Mouse (Mus musculus): ENCODE measurements around the gene Snx29. TPM values are rescaled to one million over a fixed set of nuclear protein-coding genes. Genes with fewer than 3 reads are reported as not detected.

Gene Snx29
- polyA plus RNA-seq, 1 experiment from 2014 or later, result 21.7 TPM

DNA sequence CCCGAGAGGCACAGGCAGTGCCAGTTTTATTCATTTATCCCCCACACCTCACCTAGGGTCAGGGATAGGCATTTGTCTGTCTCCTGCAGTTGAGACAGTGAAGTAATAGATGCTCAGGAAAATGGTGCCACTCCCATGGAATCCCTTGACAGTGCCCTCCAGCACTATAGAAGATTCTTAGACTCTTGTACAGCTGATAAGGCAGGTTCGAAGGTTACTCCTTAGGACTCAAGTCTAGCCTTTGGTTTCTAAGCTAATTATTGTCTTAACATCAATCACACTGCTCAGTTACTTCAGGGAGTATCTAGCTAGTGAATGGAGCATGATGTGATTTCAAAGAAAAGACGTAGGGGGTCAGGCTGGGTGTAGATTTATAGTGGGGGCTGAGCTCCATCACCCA, 273.9 kb downstream of the Snx29 start:
- Histone ChIP-seq H3K27me3 (no peaks in the 10 kb centered on the region), H3K4me1 (replicated peaks) (0 out of 2 replicates have a peak, but pooled peaks cover 8% of the 10 kb centered on the region), H3K9me3 (no peaks in the 10 kb centered on the region), H3K4me3 (replicated peaks) (no peak overlapping the region), H3K27ac (no peak overlapping the region), H3K4me2 (replicated peaks) (no peak overlapping the region), H3K36me3 (0 out of 2 replicates have a peak, but pooled peaks cover 3% of the 10 kb centered on the region), H3K9ac (replicated peaks) (no peak overlapping the region)
- no peak for ATAC-seq
- 87% methylated on average over 3 of the region's 3 CpGs for WGBS

- Histone ChIP-seq H3K36me3 (0 out of 2 replicates have a peak, but pooled peaks cover 3% of the 10 kb centered on the region), H3K4me2 (replicated peaks) (no peak overlapping the region), H3K9ac (replicated peaks) (no peak overlapping the region), H3K4me3 (replicated peaks) (no peak overlapping the region), H3K9me3 (no peaks in the 10 kb centered on the region), H3K27ac (no peak overlapping the region), H3K4me1 (replicated peaks) (0 out of 2 replicates have a peak, but pooled peaks cover 8% of the 10 kb centered on the region), H3K27me3 (no peaks in the 10 kb centered on the region)
- 47% methylated on average over 7 of the region's 7 CpGs for WGBS
- ATAC-seq, result no peak
Observed at GRCm38 (mm10) chr16:11597769-11598168, 275.1 kb downstream of the Snx29 start.

GRCm38 (mm10) chr16:11599523-11599922, 276.8 kb downstream of the Snx29 start:
- no peaks in the 10 kb centered on the region for H3K9me3 ChIP-seq
- no peak overlapping the region for H3K4me3 ChIP-seq (replicated peaks)
- WGBS, result 83% methylated on average over 3 of the region's 3 CpGs
- no peak overlapping the region for H3K9ac ChIP-seq (replicated peaks)
- H3K27me3 ChIP-seq, result no peaks in the 10 kb centered on the region
- no peak overlapping the region for H3K27ac ChIP-seq
- no peak overlapping the region for H3K4me2 ChIP-seq (replicated peaks)
- H3K36me3 ChIP-seq, result 0 out of 2 replicates have a peak, but pooled peaks cover 3% of the 10 kb centered on the region
- no peak for ATAC-seq
- H3K4me1 ChIP-seq (replicated peaks), result 0 out of 2 replicates have a peak, but pooled peaks cover 8% of the 10 kb centered on the region

DNA sequence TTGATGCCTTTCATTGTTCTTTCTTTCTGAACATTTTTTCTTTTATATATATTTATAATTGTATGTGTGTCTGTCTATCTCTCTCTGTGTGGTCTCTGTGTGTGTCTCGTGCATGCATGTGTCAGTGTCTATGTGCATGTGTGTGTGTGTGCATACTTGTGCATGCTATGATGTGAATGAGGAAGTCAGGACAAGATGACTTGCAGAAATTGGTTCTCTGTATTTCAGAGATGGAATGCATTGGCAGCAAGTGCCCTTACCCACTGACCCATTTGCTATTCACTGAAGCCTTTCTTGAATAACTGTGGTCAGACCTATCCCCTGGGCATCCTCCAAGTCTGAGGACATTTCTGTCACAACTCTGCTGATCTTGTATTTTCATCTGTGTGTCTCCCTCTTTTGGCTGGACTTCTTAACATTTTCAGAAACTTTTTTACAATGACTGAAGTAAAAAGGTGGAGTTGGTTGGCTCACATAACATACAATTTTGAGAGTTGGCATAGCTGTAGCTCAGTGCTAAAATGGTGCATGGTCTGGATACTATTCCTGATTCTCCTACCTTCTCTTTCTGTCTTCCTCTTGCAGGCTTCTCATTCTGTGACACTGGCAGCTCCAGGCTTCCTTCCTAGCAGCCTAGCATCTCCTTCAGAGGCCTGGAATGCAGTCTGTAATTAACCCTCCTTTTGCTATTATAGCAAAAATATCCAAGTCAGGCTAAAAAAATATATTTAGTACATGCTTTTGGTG, 278.8 kb downstream of the Snx29 start:
- Histone ChIP-seq H3K9me3 (no peaks in the 10 kb centered on the region), H3K4me3 (replicated peaks) (no peak overlapping the region), H3K4me2 (replicated peaks) (no peak overlapping the region), H3K4me1 (replicated peaks) (0 out of 2 replicates have a peak, but pooled peaks cover 8% of the 10 kb centered on the region), H3K9ac (replicated peaks) (no peak overlapping the region), H3K27me3 (no peaks in the 10 kb centered on the region), H3K27ac (no peak overlapping the region), H3K36me3 (no peaks in the 10 kb centered on the region)
- 96% methylated on average over 1 of the region's 1 CpGs for WGBS
- ATAC-seq, result no peak

DNA sequence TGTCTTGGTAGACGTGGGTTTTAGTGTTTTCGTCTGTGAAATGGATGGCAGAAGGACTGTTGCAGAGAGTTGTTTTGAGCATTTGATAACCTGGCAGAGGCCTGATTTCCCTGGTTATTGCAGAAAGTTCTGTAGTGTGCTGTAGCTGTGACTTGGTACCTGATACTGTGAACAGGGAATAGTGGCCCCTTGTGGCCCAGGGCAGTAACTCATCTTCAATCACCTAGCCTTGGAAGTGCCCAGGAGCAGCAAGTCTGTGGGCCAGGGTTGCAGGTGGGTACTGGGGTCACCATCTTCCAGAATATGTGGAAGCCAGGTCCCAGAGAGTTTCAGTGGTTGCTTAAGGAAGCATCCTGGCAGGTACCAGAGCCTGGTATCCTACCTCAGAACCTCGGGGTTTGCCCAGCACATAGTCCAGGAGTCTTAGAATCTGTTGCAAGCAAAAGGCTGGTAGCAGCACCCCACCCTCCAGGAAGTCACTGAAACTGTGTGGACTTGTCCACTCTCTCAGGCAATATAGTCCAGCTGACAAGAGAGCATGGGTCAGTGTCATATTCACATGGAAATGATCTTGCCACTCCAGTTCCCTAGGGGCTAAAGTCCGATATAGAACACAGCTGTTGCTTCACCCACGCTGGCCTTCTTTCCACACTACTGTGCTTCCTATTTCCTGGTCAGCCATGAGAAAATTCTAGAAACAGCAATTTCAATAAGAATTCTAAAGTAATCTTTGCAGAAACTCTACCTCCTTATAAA, 281.1 kb downstream of the Snx29 start:
- 75% methylated on average over 5 of the region's 5 CpGs for WGBS
- 0 out of 2 replicates have a peak, but pooled peaks have one; percentile 43 for ATAC-seq
- H3K9me3 ChIP-seq, result no peaks in the 10 kb centered on the region
- no peak overlapping the region for H3K4me3 ChIP-seq (replicated peaks)
- H3K27ac ChIP-seq, result no peak overlapping the region
- H3K9ac ChIP-seq (replicated peaks), result no peak overlapping the region
- H3K27me3 ChIP-seq, result no peaks in the 10 kb centered on the region
- no peaks in the 10 kb centered on the region for H3K36me3 ChIP-seq
- no peaks in the 10 kb centered on the region for H3K4me1 ChIP-seq (replicated peaks)
- no peak overlapping the region for H3K4me2 ChIP-seq (replicated peaks)

GRCm38 (mm10) chr16:11612526-11613126, 289.9 kb downstream of the Snx29 start:
- WGBS, result 81% methylated on average over 3 of the region's 3 CpGs
- Histone ChIP-seq H3K4me1 (replicated peaks) (no peaks in the 10 kb centered on the region; the same call in 1 of the 2 replicates), H3K9ac (replicated peaks) (no peak overlapping the region), H3K4me3 (replicated peaks) (no peak overlapping the region), H3K27me3 (no peaks in the 10 kb centered on the region), H3K9me3 (peaks cover 9% of the 10 kb centered on the region; the same call in 1 of the 2 replicates), H3K36me3 (peaks cover 3% of the 10 kb centered on the region; the same call in 1 of the 2 replicates), H3K4me2 (replicated peaks) (no peak overlapping the region), H3K27ac (no peak overlapping the region)
- no peak for ATAC-seq

DNA sequence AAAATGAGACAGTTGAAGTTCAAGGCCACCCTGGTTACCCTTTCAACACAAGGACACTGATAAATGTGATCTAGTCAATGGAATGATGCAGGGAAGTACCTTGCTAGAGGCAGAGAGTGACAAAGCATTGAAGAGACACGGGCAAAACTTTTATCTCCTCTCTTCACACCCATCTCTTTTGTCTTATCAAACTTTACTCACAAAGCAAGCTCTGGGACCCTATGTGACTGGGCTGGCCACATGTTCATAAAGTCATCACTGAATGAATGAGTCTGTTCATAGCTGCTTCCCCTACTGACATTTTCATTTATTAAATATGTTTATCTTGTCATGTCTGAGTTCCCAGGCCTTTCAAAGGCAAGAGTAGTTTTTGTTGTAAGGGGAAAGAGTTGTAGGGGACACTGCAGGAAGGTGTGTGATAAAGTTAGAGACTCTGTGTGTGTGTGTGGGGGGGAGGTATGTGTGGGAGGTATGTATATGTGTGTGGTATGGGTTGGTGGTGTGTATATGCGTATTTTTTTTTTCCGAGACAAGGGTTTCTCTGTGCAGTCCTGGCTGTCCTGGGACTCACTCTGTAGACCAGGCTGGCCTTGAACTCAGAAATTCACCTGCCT, 291.8 kb downstream of the Snx29 start:
- H3K27ac ChIP-seq, result no peak overlapping the region
- 88% methylated on average over 3 of the region's 3 CpGs for WGBS
- no peaks in the 10 kb centered on the region for H3K27me3 ChIP-seq
- no peaks in the 10 kb centered on the region; the same call in 1 of the 2 replicates for H3K4me1 ChIP-seq (replicated peaks)
- no peak for ATAC-seq
- no peak overlapping the region for H3K9ac ChIP-seq (replicated peaks)
- H3K4me3 ChIP-seq (replicated peaks), result no peak overlapping the region
- no peak overlapping the region for H3K4me2 ChIP-seq (replicated peaks)
- H3K36me3 ChIP-seq, result peaks cover 3% of the 10 kb centered on the region; the same call in 1 of the 2 replicates
- H3K9me3 ChIP-seq, result peaks cover 9% of the 10 kb centered on the region; the same call in 1 of the 2 replicates

GRCm38 (mm10) chr16:11615633-11616032, 292.9 kb downstream of the Snx29 start:
- Histone ChIP-seq H3K4me1 (replicated peaks) (no peaks in the 10 kb centered on the region; the same call in 1 of the 2 replicates), H3K9me3 (peaks cover 9% of the 10 kb centered on the region; the same call in 1 of the 2 replicates), H3K9ac (replicated peaks) (no peak overlapping the region), H3K27me3 (no peaks in the 10 kb centered on the region), H3K27ac (no peak overlapping the region), H3K36me3 (peaks cover 3% of the 10 kb centered on the region; the same call in 1 of the 2 replicates), H3K4me2 (replicated peaks) (no peak overlapping the region), H3K4me3 (replicated peaks) (no peak overlapping the region)
- ATAC-seq, result no peak
- WGBS, result 72% methylated on average over 2 of the region's 2 CpGs

GRCm38 (mm10) chr16:11619951-11620350, 297.2 kb downstream of the Snx29 start:
- Histone ChIP-seq H3K4me3 (replicated peaks) (no peak overlapping the region), H3K9me3 (peaks cover 9% of the 10 kb centered on the region; the same call in 1 of the 2 replicates), H3K4me2 (replicated peaks) (no peak overlapping the region), H3K27ac (no peak overlapping the region), H3K27me3 (no peaks in the 10 kb centered on the region), H3K4me1 (replicated peaks) (no peaks in the 10 kb centered on the region), H3K36me3 (peaks cover 3% of the 10 kb centered on the region; the same call in 1 of the 2 replicates), H3K9ac (replicated peaks) (no peak overlapping the region)
- no peak for ATAC-seq
- WGBS, result 90% methylated on average over 2 of the region's 2 CpGs

DNA sequence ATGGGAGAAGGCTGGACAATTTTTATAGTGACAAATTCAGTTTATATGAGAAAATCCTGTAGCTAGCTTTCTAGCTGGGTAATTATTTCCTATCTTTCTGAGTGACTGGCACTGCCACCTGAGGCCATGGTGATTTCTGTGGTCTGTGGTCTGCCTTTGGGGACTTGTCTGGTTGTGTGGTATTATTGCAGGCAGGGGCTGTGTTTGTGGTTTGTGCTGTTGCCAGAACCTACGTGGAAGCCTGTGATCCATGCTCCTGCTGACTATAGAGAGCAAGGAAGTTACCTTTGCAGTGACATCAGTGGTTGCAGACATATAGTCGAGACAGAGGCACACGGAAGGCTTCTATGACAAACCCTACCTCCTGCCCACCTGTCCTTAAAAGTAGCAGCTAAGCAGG, 298.3 kb downstream of the Snx29 start:
- no peak overlapping the region for H3K4me3 ChIP-seq (replicated peaks)
- peaks cover 9% of the 10 kb centered on the region; the same call in 1 of the 2 replicates for H3K9me3 ChIP-seq
- no peaks in the 10 kb centered on the region for H3K27me3 ChIP-seq
- 0 out of 2 replicates have a peak, but pooled peaks cover 3% of the 10 kb centered on the region for H3K4me1 ChIP-seq (replicated peaks)
- no peak overlapping the region for H3K4me2 ChIP-seq (replicated peaks)
- no peak overlapping the region for H3K9ac ChIP-seq (replicated peaks)
- H3K27ac ChIP-seq, result no peak overlapping the region
- H3K36me3 ChIP-seq, result peaks cover 3% of the 10 kb centered on the region; the same call in 1 of the 2 replicates
- no peak for ATAC-seq
- 87% methylated on average over 3 of the region's 3 CpGs for WGBS

GRCm38 (mm10) chr16:11621664-11622063, 299.0 kb downstream of the Snx29 start:
- H3K27ac ChIP-seq, result no peak overlapping the region
- no peak overlapping the region for H3K9ac ChIP-seq (replicated peaks)
- no peak overlapping the region for H3K4me3 ChIP-seq (replicated peaks)
- H3K9me3 ChIP-seq, result peaks cover 6% of the 10 kb centered on the region; the same call in 1 of the 2 replicates
- H3K4me1 ChIP-seq (replicated peaks), result 0 out of 2 replicates have a peak, but pooled peaks cover 7% of the 10 kb centered on the region
- WGBS, result 82% methylated on average over 1 of the region's 1 CpGs
- H3K36me3 ChIP-seq, result peaks cover under 1% of the 10 kb centered on the region; the same call in 1 of the 2 replicates
- no peak overlapping the region for H3K4me2 ChIP-seq (replicated peaks)
- 0 out of 2 replicates have a peak, but pooled peaks have one; percentile 17 for ATAC-seq
- no peaks in the 10 kb centered on the region for H3K27me3 ChIP-seq
